Mouse (Mus musculus) lung, postnatal 0 days (tissue): ENCODE results near the gene Hand1.

Experiments used
- CTCF ChIP-seq: IDR thresholded peaks from 2 replicates; pipeline ENCODE4 v1.5.1; 2016; ENCODE audit warnings: antibody characterized with exemption, mild to moderate bottlenecking
- EP300 ChIP-seq: IDR thresholded peaks from 2 replicates; pipeline ENCODE4 v1.6.1; 2016; ENCODE audit warnings: antibody characterized with exemption, mild to moderate bottlenecking, control low read depth

DNA sequence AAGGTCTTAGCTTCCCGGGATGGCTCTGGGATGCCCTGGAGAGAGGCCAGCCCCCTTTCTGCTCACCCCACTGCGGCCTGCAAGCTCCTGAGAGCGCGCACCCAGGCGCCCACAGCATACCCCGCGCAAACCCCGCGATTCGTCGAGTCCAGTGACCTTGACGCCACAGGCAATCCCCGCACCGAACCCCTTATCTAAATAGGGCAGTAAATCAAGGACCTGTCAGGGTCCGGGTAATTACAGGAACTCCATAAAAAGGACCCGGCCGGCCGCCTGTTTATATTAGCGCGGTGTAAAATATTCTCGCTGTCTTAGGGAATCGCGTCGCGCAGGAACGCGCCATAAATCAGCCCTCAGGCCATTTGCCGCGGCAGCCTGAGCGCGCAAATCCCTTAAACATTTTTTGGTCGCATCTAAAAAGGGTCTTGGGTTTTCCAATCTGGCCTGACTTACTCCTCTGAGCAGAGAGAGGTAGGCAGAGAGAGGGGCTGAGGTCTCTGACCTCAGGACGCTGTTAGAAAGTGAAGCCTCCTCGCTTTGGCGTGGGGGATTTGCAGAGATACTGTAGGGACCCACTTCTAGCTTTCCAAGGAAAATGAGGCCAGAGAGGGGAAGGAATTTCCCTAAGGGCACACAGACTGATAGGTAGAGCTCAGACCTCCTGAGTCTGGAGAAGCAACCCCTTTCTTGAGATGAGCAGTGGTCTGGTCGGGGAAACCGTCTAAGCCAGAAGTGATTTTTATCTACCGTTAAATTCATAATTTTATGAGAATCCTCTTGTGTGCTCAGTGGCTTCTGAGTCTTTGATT lies 4.5 kb upstream of the Hand1 start:
- no peak for TF ChIP-seq CTCF
- TF ChIP-seq EP300, result no peak
